Mouse (Mus musculus): ENCODE measurements at regions not wholly inside any gene's neighbourhood (a gene's known extent, or its start where the extent isn't known, plus 50 kb on each side); places are given as distances from the start of the nearest gene placed in this dataset.

GRCm38 (mm10) chr3:34384965-34385505, 265.2 kb upstream of the Sox2 start:
- no peak for DNase-seq (ENCODE audit: low spot score in 2 of 2)

- no peak for DNase-seq (ENCODE audit: low spot score in 2 of 2)
These were observed 272.3 kb upstream of the Sox2 start for GRCm38 (mm10) chr3:34377913-34378312.

- DNase-seq (ENCODE audit: low spot score in 2 of 2), result no peak
These were observed 272.9 kb upstream of the Sox2 start for GRCm38 (mm10) chr3:34377329-34377728.

- DNase-seq (ENCODE audit: low spot score in 2 of 2), result no peak
These were observed 278.8 kb upstream of the Sox2 start for GRCm38 (mm10) chr3:34371418-34371817.

GRCm38 (mm10) chr3:34338100-34338499, 257.0 kb upstream of the Dnajc19 start:
- no peak for DNase-seq (ENCODE audit: low spot score in 2 of 2)

- no peak for DNase-seq (ENCODE audit: low spot score in 2 of 2)
These were observed 252.4 kb upstream of the Dnajc19 start for GRCm38 (mm10) chr3:34333555-34333954.

GRCm38 (mm10) chr3:34331889-34332276, 250.8 kb upstream of the Dnajc19 start:
- DNase-seq (ENCODE audit: low spot score in 2 of 2), result no peak

- DNase-seq (ENCODE audit: low spot score in 2 of 2), result no peak
These were observed 250.1 kb upstream of the Dnajc19 start for GRCm38 (mm10) chr3:34330970-34331888.

- DNase-seq (ENCODE audit: low spot score in 2 of 2), result peak in 1 of 2 experiments; percentile 33
These were observed 247.7 kb upstream of the Dnajc19 start for GRCm38 (mm10) chr3:34328865-34329264.

GRCm38 (mm10) chr3:34325669-34326068, 244.5 kb upstream of the Dnajc19 start:
- no peak for DNase-seq (ENCODE audit: low spot score in 2 of 2)

GRCm38 (mm10) chr3:34322527-34323210, 241.5 kb upstream of the Dnajc19 start:
- DNase-seq (ENCODE audit: low spot score in 2 of 2), result no peak

GRCm38 (mm10) chr3:34314798-34315197, 233.7 kb upstream of the Dnajc19 start:
- DNase-seq (ENCODE audit: low spot score in 2 of 2), result no peak

GRCm38 (mm10) chr3:34314393-34314792, 233.3 kb upstream of the Dnajc19 start:
- no peak for DNase-seq (ENCODE audit: low spot score in 2 of 2)

GRCm38 (mm10) chr3:34311944-34312343, 230.8 kb upstream of the Dnajc19 start:
- no peak for DNase-seq (ENCODE audit: low spot score in 2 of 2)

- DNase-seq (ENCODE audit: low spot score in 2 of 2), result no peak
These were observed 218.5 kb upstream of the Dnajc19 start for GRCm38 (mm10) chr3:34299637-34300036.

- DNase-seq (ENCODE audit: low spot score in 2 of 2), result no peak
These were observed 206.7 kb upstream of the Dnajc19 start for GRCm38 (mm10) chr3:34287836-34288235.

- no peak for DNase-seq (ENCODE audit: low spot score in 2 of 2)
These were observed 189.0 kb upstream of the Dnajc19 start for GRCm38 (mm10) chr3:34270154-34270553.

- no peak for DNase-seq (ENCODE audit: low spot score in 2 of 2)
These were observed 185.3 kb upstream of the Dnajc19 start for GRCm38 (mm10) chr3:34266462-34266861.

- DNase-seq (ENCODE audit: low spot score in 2 of 2), result no peak
These were observed 183.7 kb upstream of the Dnajc19 start for GRCm38 (mm10) chr3:34264811-34265210.

- DNase-seq (ENCODE audit: low spot score in 2 of 2), result no peak
These were observed 171.7 kb upstream of the Dnajc19 start for GRCm38 (mm10) chr3:34252730-34253337.

- no peak for DNase-seq (ENCODE audit: low spot score in 2 of 2)
These were observed 161.0 kb upstream of the Dnajc19 start for GRCm38 (mm10) chr3:34242126-34242525.

- DNase-seq (ENCODE audit: low spot score in 2 of 2), result peak in 1 of 2 experiments; percentile 25
These were observed 158.9 kb upstream of the Dnajc19 start for GRCm38 (mm10) chr3:34239978-34240377.

All from left cerebral cortex, adult 8-10 months (tissue).